ENCODE assay signal across 25 mouse cellular contexts in the genomic region with DNA sequence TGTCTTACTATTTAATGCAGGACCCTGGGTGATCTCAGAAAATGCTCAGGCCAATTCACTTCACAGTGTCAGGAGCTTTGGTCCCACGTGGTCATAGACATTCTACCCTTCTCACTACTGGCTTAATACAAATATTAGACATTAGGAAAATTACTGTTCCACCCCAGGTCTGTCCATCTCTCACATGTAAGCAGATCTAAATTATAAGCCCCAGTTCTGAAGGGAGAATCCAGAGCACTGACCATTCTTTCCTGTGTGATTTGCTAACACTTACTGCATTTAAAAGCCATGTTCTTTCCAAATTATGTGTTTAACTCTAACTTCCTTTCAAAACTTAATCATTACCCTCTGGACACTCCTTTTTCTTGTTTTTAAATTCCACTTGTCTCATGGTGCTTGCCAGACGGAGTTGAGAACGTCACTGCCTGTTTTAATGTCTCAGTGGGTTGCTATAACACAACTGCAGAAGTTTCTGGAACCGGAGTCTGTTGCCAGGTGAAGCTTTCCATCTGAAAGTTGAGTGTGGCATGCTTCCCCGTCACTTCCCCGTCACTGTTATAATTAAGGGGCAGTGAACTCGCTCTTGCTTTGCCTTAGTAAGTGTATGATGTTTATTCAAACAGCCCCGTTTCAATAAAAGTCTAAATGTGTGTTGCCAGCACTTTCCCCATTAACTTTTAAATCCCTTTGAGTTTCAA.
DNase-seq lines count a peak whose midpoint lies in the region; ATAC-seq lines count a peak whose summit lies in the region.
"Had no signal": no experiment of that assay in that cellular context is flagged by ENCODE, and none has a peak within 500 bp of the region (broad histone marks: within the 10 kb centered on the region; RNA-seq: fewer than 3 reads in every experiment).

No protein-coding gene starts in this region.

- no peak overlapping the region for H3K4me3 ChIP-seq in embryonic facial prominence, embryonic 14.5 days (ENCODE audit: low read depth, low read length)
- no peak overlapping the region for H3K4me3 ChIP-seq in embryonic facial prominence, embryonic 10.5 days
- H3K4me3 ChIP-seq in stomach, embryonic 14.5 days (ENCODE audit: low read depth, low read length), result no peak overlapping the region
- H3K4me3 ChIP-seq: embryonic facial prominence, embryonic 13.5 days; erythroblast, embryonic 14.5 days; forebrain, embryonic 10.5 days; gastrocnemius, adult 2 months; heart, embryonic 10.5 days; hindbrain, embryonic 12.5 days had no signal

- no peaks in the 10 kb centered on the region for H3K36me3 ChIP-seq in embryonic facial prominence, embryonic 14.5 days (ENCODE audit: control insufficient read depth, insufficient read depth, low read length)
- H3K36me3 ChIP-seq in embryonic facial prominence, embryonic 10.5 days (replicated peaks), result no peaks in the 10 kb centered on the region
- H3K36me3 ChIP-seq in stomach, embryonic 14.5 days (ENCODE audit: control insufficient read depth, insufficient read depth, low read length), result no peaks in the 10 kb centered on the region
- H3K36me3 ChIP-seq: embryonic facial prominence, embryonic 13.5 days; forebrain, embryonic 10.5 days; G1E; heart, embryonic 10.5 days; hindbrain, embryonic 12.5 days had no signal

- no peaks in the 10 kb centered on the region for H3K4me1 ChIP-seq in embryonic facial prominence, embryonic 14.5 days (ENCODE audit: control insufficient read depth, insufficient read depth, low read length)
- no peaks in the 10 kb centered on the region for H3K4me1 ChIP-seq in embryonic facial prominence, embryonic 10.5 days
- no peaks in the 10 kb centered on the region for H3K4me1 ChIP-seq in stomach, embryonic 14.5 days (ENCODE audit: control insufficient read depth, insufficient read depth, low read length)
- H3K4me1 ChIP-seq: embryonic facial prominence, embryonic 13.5 days; forebrain, embryonic 10.5 days; heart, embryonic 10.5 days; hindbrain, embryonic 12.5 days had no signal

- no peak for ATAC-seq in embryonic facial prominence, embryonic 14.5 days (ENCODE audit: low read depth)
- no peak for ATAC-seq in stomach, embryonic 14.5 days (ENCODE audit: insufficient number of reproducible peaks, insufficient read depth, low FRiP score, low read depth)
- no peak for ATAC-seq in erythroblast, adult 5-6 weeks (replicated peaks; ENCODE audit: low FRiP score, poor library complexity, severe bottlenecking)
- ATAC-seq: CD4-positive, CD25-positive, alpha-beta regulatory T cell, adult 4 months; forebrain, embryonic 14.5 days; hindbrain, embryonic 16.5 days had no signal

- no peak overlapping the region for H3K27ac ChIP-seq in embryonic facial prominence, embryonic 14.5 days (replicated peaks; ENCODE audit: low read depth, low read length)
- no peak overlapping the region for H3K27ac ChIP-seq in embryonic facial prominence, embryonic 10.5 days (replicated peaks)
- H3K27ac ChIP-seq in stomach, embryonic 14.5 days (ENCODE audit: low read length), result peak overlapping the region; percentile 39; the same call in 1 of the 2 replicates
- H3K27ac ChIP-seq: embryonic facial prominence, embryonic 13.5 days; forebrain, embryonic 10.5 days; gastrocnemius, adult 2 months; heart, embryonic 10.5 days; hindbrain, embryonic 12.5 days had no signal

- H3K27me3 ChIP-seq in embryonic facial prominence, embryonic 14.5 days (replicated peaks; ENCODE audit: control insufficient read depth, insufficient read depth, low read length), result no peaks in the 10 kb centered on the region
- no peaks in the 10 kb centered on the region for H3K27me3 ChIP-seq in embryonic facial prominence, embryonic 10.5 days (replicated peaks; ENCODE audit: low read depth, poor library complexity, severe bottlenecking)
- H3K27me3 ChIP-seq in stomach, embryonic 14.5 days (ENCODE audit: control insufficient read depth, insufficient read depth, low read length), result no peaks in the 10 kb centered on the region
- H3K27me3 ChIP-seq: embryonic facial prominence, embryonic 13.5 days; hindbrain, embryonic 12.5 days had no signal

- H3K4me2 ChIP-seq in embryonic facial prominence, embryonic 14.5 days (ENCODE audit: low read depth, low read length), result no peak overlapping the region
- H3K4me2 ChIP-seq in stomach, embryonic 14.5 days (replicated peaks; ENCODE audit: low read depth, low read length), result no peak overlapping the region
- H3K4me2 ChIP-seq: embryonic facial prominence, embryonic 13.5 days; hindbrain, embryonic 12.5 days had no signal

- no peaks in the 10 kb centered on the region for H3K9me3 ChIP-seq in embryonic facial prominence, embryonic 14.5 days (ENCODE audit: control insufficient read depth, low read length)
- no peaks in the 10 kb centered on the region for H3K9me3 ChIP-seq in embryonic facial prominence, embryonic 10.5 days
- no peaks in the 10 kb centered on the region for H3K9me3 ChIP-seq in stomach, embryonic 14.5 days (ENCODE audit: control insufficient read depth, low read depth, low read length)
- H3K9me3 ChIP-seq: embryonic facial prominence, embryonic 13.5 days; forebrain, embryonic 10.5 days; heart, embryonic 10.5 days; hindbrain, embryonic 12.5 days had no signal

- H3K9ac ChIP-seq in embryonic facial prominence, embryonic 14.5 days (ENCODE audit: low read depth, low read length), result no peak overlapping the region
- H3K9ac ChIP-seq in stomach, embryonic 14.5 days (replicated peaks; ENCODE audit: low read depth, low read length), result no peak overlapping the region
- H3K9ac ChIP-seq: embryonic facial prominence, embryonic 13.5 days; hindbrain, embryonic 12.5 days had no signal

- WGBS in embryonic facial prominence, embryonic 14.5 days, result 55% methylated on average over 8 of the region's 8 CpGs
- WGBS in embryonic facial prominence, embryonic 10.5 days, result 85% methylated on average over 8 of the region's 8 CpGs
- 39% methylated on average over 8 of the region's 8 CpGs for WGBS in stomach, embryonic 14.5 days

- peak; percentile 16 for DNase-seq in embryonic facial prominence, embryonic 14.5 days (ENCODE audit: low spot score)
- no peak for DNase-seq in embryonic facial prominence, embryonic 10.5 days (ENCODE audit: low spot score)
- DNase-seq in lung, postnatal 10 days, result peak; percentile 6
- no peak for DNase-seq in lung, adult 18-20 months
- DNase-seq in spleen, postnatal 10 days (ENCODE audit: low spot score in 2 of 2), result no peak
- DNase-seq: adrenal gland, adult 8-10 months; adrenal gland, postnatal 36 days; B cell, adult 2 months; cerebellum, adult 2 months; cerebellum, postnatal 10 days; gastrocnemius, adult 2 months; gastrocnemius, postnatal 25 days; heart, postnatal 10 days; heart, postnatal 4 days had no signal

Comparison
In these comparisons a context has a peak if more than half of its experiments do, and no peak if none do; other contexts are left out.
1. DNase-seq: peak in embryonic facial prominence, embryonic 14.5 days (single experiment) and lung, postnatal 10 days (single experiment); none in embryonic facial prominence, embryonic 10.5 days (single experiment), lung, adult 18-20 months (0 of 2) and spleen, postnatal 10 days (0 of 2).